Mouse (Mus musculus) lung, postnatal 25 days (tissue): Measurements from ENCODE around the gene Gm9903.

ENCODE experiments used
- DNase-seq: peaks from one replicate; pipeline ENCODE4 v3.0.0; 2022; ENCODE audit warnings: low spot score

The Gm9903 gene

GRCm38 (mm10) chr5:33651017-33651416 lies 21.3 kb downstream of the Gm9903 start:
- no peak for DNase-seq

- no peak for DNase-seq
Measured at GRCm38 (mm10) chr5:33651541-33651920, 21.8 kb downstream of the Gm9903 start.

GRCm38 (mm10) chr5:33651921-33652782 lies 22.4 kb downstream of the Gm9903 start, which contains the start of gene Slbp:
Slbp (minus strand) TSS chr5:33652574.
- peak; percentile 97 for DNase-seq

- no peak for DNase-seq
Measured at GRCm38 (mm10) chr5:33652783-33653173, 23.1 kb downstream of the Gm9903 start.

GRCm38 (mm10) chr5:33654424-33654823 lies 24.7 kb downstream of the Gm9903 start:
- no peak for DNase-seq

- no peak for DNase-seq
Measured at GRCm38 (mm10) chr5:33655251-33655840, 25.6 kb downstream of the Gm9903 start.

GRCm38 (mm10) chr5:33656739-33657138 lies 27.0 kb downstream of the Gm9903 start:
- DNase-seq, result no peak

- DNase-seq, result peak; percentile 16
Measured at GRCm38 (mm10) chr5:33657251-33657786, 27.6 kb downstream of the Gm9903 start.

- DNase-seq, result peak; percentile 99
Measured at GRCm38 (mm10) chr5:33657787-33658663, 28.3 kb downstream of the Gm9903 start, which contains the start of the genes Tacc3 and Tmem129. Tacc3 (plus strand) TSS chr5:33658128. Tmem129 (minus strand) TSS chr5:33658416.

GRCm38 (mm10) chr5:33658664-33659050 lies 28.9 kb downstream of the Gm9903 start:
- DNase-seq, result no peak

GRCm38 (mm10) chr5:33668223-33668622 lies 38.5 kb downstream of the Gm9903 start:
- peak; percentile 54 for DNase-seq

GRCm38 (mm10) chr5:33671659-33672058 lies 41.9 kb downstream of the Gm9903 start:
- no peak for DNase-seq

GRCm38 (mm10) chr5:33674439-33674838 lies 44.7 kb downstream of the Gm9903 start:
- no peak for DNase-seq

- peak; percentile 75 for DNase-seq
Measured at GRCm38 (mm10) chr5:33675964-33676363, 46.2 kb downstream of the Gm9903 start.

GRCm38 (mm10) chr5:33678244-33678643 lies 48.5 kb downstream of the Gm9903 start:
- peak; percentile 86 for DNase-seq

- DNase-seq, result no peak
Measured at GRCm38 (mm10) chr5:33681044-33681443, 51.3 kb downstream of the Gm9903 start.
